8 mouse cellular contexts compared by ENCODE assay signal in genomic region chr16:56716557-56717179, GRCm38 (mm10). TPM values are rescaled to one million over a fixed set of nuclear protein-coding genes. Genes with fewer than 3 reads are reported as not detected.
DNase-seq lines count a peak whose midpoint lies in the region; ATAC-seq and TF ChIP-seq lines count a peak whose summit lies in the region.

No protein-coding gene starts in this region.

- 1% methylated on average over 26 of the region's 38 CpGs for WGBS in forebrain, embryonic 10.5 days
- under 1% methylated on average over 37 of the region's 38 CpGs for WGBS in intestine, embryonic 15.5 days
- WGBS in lung, postnatal 0 days, result 0% methylated on average over 19 of the region's 38 CpGs
- WGBS in spleen, adult 2 months, result 2% methylated on average over 30 of the region's 38 CpGs

- peaks cover 16% of the 10 kb centered on the region for H3K36me3 ChIP-seq in forebrain, embryonic 10.5 days (replicated peaks)
- 0 out of 2 replicates have a peak, but pooled peaks cover 3% of the 10 kb centered on the region for H3K36me3 ChIP-seq in intestine, embryonic 15.5 days
- H3K36me3 ChIP-seq in lung, postnatal 0 days (ENCODE audit: insufficient read depth, low read length), result 0 out of 2 replicates have a peak, but pooled peaks cover 4% of the 10 kb centered on the region
- no peaks in the 10 kb centered on the region for H3K36me3 ChIP-seq in spleen, adult 2 months (ENCODE audit: control insufficient read depth, insufficient read depth, low read length)

- H3K27me3 ChIP-seq in forebrain, embryonic 10.5 days (ENCODE audit: poor library complexity, severe bottlenecking), result no peaks in the 10 kb centered on the region
- no peaks in the 10 kb centered on the region for H3K27me3 ChIP-seq in intestine, embryonic 15.5 days (replicated peaks)
- no peaks in the 10 kb centered on the region for H3K27me3 ChIP-seq in lung, postnatal 0 days (replicated peaks; ENCODE audit: insufficient read depth, low read length)
- no peaks in the 10 kb centered on the region for H3K27me3 ChIP-seq in spleen, adult 2 months (ENCODE audit: control insufficient read depth, insufficient read depth, low read length)

- no peak for TF ChIP-seq POLR2A in spleen, adult 2 months (IDR thresholded peaks at IDR 0.05; ENCODE audit: low read depth, low read length)

- peak overlapping the region; percentile 56 for H3K4me2 ChIP-seq in intestine, embryonic 15.5 days (replicated peaks)
- peak overlapping the region; percentile 89 for H3K4me2 ChIP-seq in lung, postnatal 0 days (replicated peaks; ENCODE audit: low read depth, low read length)

- no peak for TF ChIP-seq EP300 in lung, postnatal 0 days (IDR thresholded peaks at IDR 0.05)

- peak; percentile 81 for ATAC-seq in intestine, embryonic 15.5 days
- ATAC-seq in lung, postnatal 0 days, result peak; percentile 56

- H3K4me1 ChIP-seq in forebrain, embryonic 10.5 days, result peaks cover 12% of the 10 kb centered on the region
- 0 out of 2 replicates have a peak, but pooled peaks cover 2% of the 10 kb centered on the region for H3K4me1 ChIP-seq in intestine, embryonic 15.5 days (replicated peaks)
- peaks cover 8% of the 10 kb centered on the region; the same call in 1 of the 2 replicates for H3K4me1 ChIP-seq in lung, postnatal 0 days (ENCODE audit: insufficient read depth, low read depth, low read length)
- H3K4me1 ChIP-seq in spleen, adult 2 months (ENCODE audit: control insufficient read depth, insufficient read depth, insufficient read length), result peaks cover 4% of the 10 kb centered on the region; the same call in 1 of the 2 replicates

- peak overlapping the region; percentile 99 for H3K27ac ChIP-seq in forebrain, embryonic 10.5 days
- peak overlapping the region; percentile 92 for H3K27ac ChIP-seq in intestine, embryonic 15.5 days
- H3K27ac ChIP-seq in lung, postnatal 0 days (ENCODE audit: low read length), result peak overlapping the region; percentile 88
- peak overlapping the region; percentile 82 for H3K27ac ChIP-seq in spleen, adult 2 months (ENCODE audit: insufficient read depth, low read length)

- peak; percentile 52 to 88 for DNase-seq in adrenal gland, adult (ENCODE audit: inconsistent age in 2 of 2, low spot score in 1 of 2)
- no peak for DNase-seq in adrenal gland, postnatal 10 days
- peak; percentile 26 for DNase-seq in spleen, adult 12 weeks (ENCODE audit: low spot score)
- DNase-seq in spleen, adult 18-20 months, result no peak
- no peak for DNase-seq in forebrain, embryonic 10.5 days (ENCODE audit: extremely low spot score, low spot score)
- peak; percentile 55 for DNase-seq in lung, postnatal 0 days (ENCODE audit: low spot score)
- DNase-seq in spleen, adult 2 months (ENCODE audit: low read depth in 1 of 2, low spot score in 2 of 2), result peak in 1 of 2 experiments; percentile 8

- TF ChIP-seq CTCF in lung, postnatal 0 days (IDR thresholded peaks at IDR 0.05), result no peak
- TF ChIP-seq CTCF in spleen, adult 2 months (IDR thresholded peaks at IDR 0.05; ENCODE audit: extremely low read depth, insufficient read depth, insufficient read length, insufficient replicate concordance), result no peak

- H3K9ac ChIP-seq in intestine, embryonic 15.5 days, result peak overlapping the region; percentile 77
- H3K9ac ChIP-seq in lung, postnatal 0 days (replicated peaks; ENCODE audit: low read depth), result peak overlapping the region; percentile 76

- peak overlapping the region; percentile 84 for H3K4me3 ChIP-seq in forebrain, embryonic 10.5 days
- H3K4me3 ChIP-seq in intestine, embryonic 15.5 days (replicated peaks), result peak overlapping the region; percentile 70
- peak overlapping the region; percentile 74 for H3K4me3 ChIP-seq in lung, postnatal 0 days (ENCODE audit: low read depth, low read length)
- H3K4me3 ChIP-seq in spleen, adult 2 months (ENCODE audit: extremely low read depth, insufficient read depth, insufficient read length), result peak overlapping the region; percentile 78

- no peaks in the 10 kb centered on the region for H3K9me3 ChIP-seq in forebrain, embryonic 10.5 days
- H3K9me3 ChIP-seq in intestine, embryonic 15.5 days, result no peaks in the 10 kb centered on the region
- no peaks in the 10 kb centered on the region for H3K9me3 ChIP-seq in lung, postnatal 0 days (ENCODE audit: low read length)

RNA-seq across cellular contexts. Expression of gene Tfg, which starts 0.6 kb away (rescaled TPM):
- total RNA-seq in adrenal gland, postnatal 10 days (2021), result 10 to 100 TPM; 64.8 to 66.5 TPM
- polyA plus RNA-seq in forebrain, embryonic 10.5 days (2016; fragmentation: Nextera tagmentation; extraction: Ambion mirVana), result 180 and 184 TPM in 2 replicates
- 225 and 226 TPM in 2 replicates for polyA plus RNA-seq in intestine, embryonic 15.5 days (2015; fragmentation: Nextera tagmentation; extraction: Ambion mirVana)
- polyA plus RNA-seq in lung, postnatal 0 days (2015; fragmentation: Nextera tagmentation; extraction: Ambion mirVana), result 74.1 and 74.3 TPM in 2 replicates
- 36.5 and 41.5 TPM in 2 replicates for polyA plus RNA-seq in spleen, adult 2 months (2012; rRNA removed)

Comparison
In these comparisons a context has a peak if more than half of its experiments do, and no peak if none do; other contexts are left out.
1. DNase-seq: peak in adrenal gland, adult (2 of 2), spleen, adult 12 weeks (single experiment) and lung, postnatal 0 days (single experiment); none in adrenal gland, postnatal 10 days (single experiment), spleen, adult 18-20 months (0 of 2) and forebrain, embryonic 10.5 days (single experiment).
2. Peak in every context shown above with its lines, with median percentiles within 50 percentile points of each other: H3K27ac ChIP-seq and H3K4me3 ChIP-seq.